Mouse (Mus musculus) midbrain, embryonic 11.5 days (tissue): ENCODE measurements at regions not wholly inside any gene's neighbourhood (a gene's known extent, or its start where the extent isn't known, plus 50 kb on each side); places are given as distances from the start of the nearest gene placed in this dataset.

ENCODE experiments used
- ATAC-seq: fragments of 200-750 bp; cut with Nextera tagmentation; 2 replicates; pipeline ENCODE4 v1.8.0; 2017; ENCODE audit warnings: moderate TSS enrichment, moderate library complexity; ENCODE audit not compliant: low FRiP score
- DNase-seq: peaks from one replicate; pipeline ENCODE4 v3.0.0; 2015; ENCODE audit warnings: low spot score; ENCODE audit errors: missing footprints
- H3K27ac ChIP-seq: fragments of 300-500 bp; sonication (generic); 2 replicates; pipeline ENCODE4 v1.5.1; 2014; ENCODE audit warnings: low read depth, low read length
- H3K27me3 ChIP-seq: fragments of 300-500 bp; sonication (generic); 2 replicates; pipeline ENCODE4 v1.6.1; 2014; ENCODE audit warnings: mild to moderate bottlenecking, low read length, moderate library complexity, mixed read lengths; ENCODE audit not compliant: control insufficient read depth, insufficient read depth
- H3K36me3 ChIP-seq: fragments of 300-500 bp; sonication (generic); 2 replicates; pipeline ENCODE4 v1.6.1; 2014; ENCODE audit warnings: mild to moderate bottlenecking, low read length, moderate library complexity, mixed read lengths; ENCODE audit not compliant: control insufficient read depth, insufficient read depth
- H3K4me1 ChIP-seq: fragments of 300-500 bp; sonication (generic); 2 replicates; pipeline ENCODE4 v1.6.1; 2014; ENCODE audit warnings: low read length; ENCODE audit not compliant: control insufficient read depth, insufficient read depth
- H3K4me2 ChIP-seq: fragments of 300-500 bp; sonication (generic); 2 replicates; pipeline ENCODE4 v1.6.1; 2014; ENCODE audit warnings: mild to moderate bottlenecking, moderate library complexity
- H3K4me3 ChIP-seq: fragments of 300-500 bp; sonication (generic); 2 replicates; pipeline ENCODE4 v1.5.1; 2014; ENCODE audit warnings: low read depth, low read length
- H3K9ac ChIP-seq: fragments of 300-500 bp; sonication (generic); 2 replicates; pipeline ENCODE4 v1.6.1; 2014; ENCODE audit warnings: low read length
- H3K9me3 ChIP-seq: fragments of 300-500 bp; sonication (generic); 2 replicates; pipeline ENCODE4 v1.6.1; 2016; ENCODE audit warnings: low read length; ENCODE audit not compliant: control insufficient read depth
- WGBS: fragments of 180-500 bp; shearing (Covaris S2); extraction: QIAGEN DNeasy Blood & Tissue Kit; methylation state at CpG from one replicate; pipeline ENCODE4 v1.1.7; 2014; 5-methylcytosine and 5-hydroxymethylcytosine counted together

DNA sequence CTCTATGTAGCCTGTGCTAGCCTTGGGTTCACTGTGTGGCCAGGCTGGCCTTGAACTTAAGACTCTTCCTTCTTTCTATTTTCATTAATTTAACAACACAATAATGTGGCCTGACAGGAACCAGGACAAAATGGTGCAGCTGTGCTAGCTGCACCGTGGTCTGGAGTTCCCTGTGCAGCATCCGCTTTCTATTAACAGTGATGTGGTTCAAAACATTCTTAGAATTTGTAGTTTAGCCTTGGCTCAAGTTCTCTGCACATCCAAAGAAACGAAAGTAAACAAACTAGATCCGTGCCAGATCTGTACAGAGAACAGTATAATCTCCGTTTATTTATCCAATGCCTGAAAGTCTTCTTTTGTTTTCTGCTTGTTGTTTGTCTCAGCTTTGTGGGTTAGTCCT, 88.5 kb downstream of the Irx1 start:
- H3K36me3 ChIP-seq = no peaks in the 10 kb centered on the region
- H3K27ac ChIP-seq = no peak overlapping the region
- 72% methylated on average over 5 of the region's 5 CpGs for WGBS
- no peak for ATAC-seq
- no peaks in the 10 kb centered on the region for H3K4me1 ChIP-seq
- no peak overlapping the region for H3K4me2 ChIP-seq
- no peaks in the 10 kb centered on the region for H3K9me3 ChIP-seq
- no peak overlapping the region for H3K9ac ChIP-seq
- H3K27me3 ChIP-seq = no peaks in the 10 kb centered on the region
- H3K4me3 ChIP-seq = no peak overlapping the region
- DNase-seq = no peak

DNA sequence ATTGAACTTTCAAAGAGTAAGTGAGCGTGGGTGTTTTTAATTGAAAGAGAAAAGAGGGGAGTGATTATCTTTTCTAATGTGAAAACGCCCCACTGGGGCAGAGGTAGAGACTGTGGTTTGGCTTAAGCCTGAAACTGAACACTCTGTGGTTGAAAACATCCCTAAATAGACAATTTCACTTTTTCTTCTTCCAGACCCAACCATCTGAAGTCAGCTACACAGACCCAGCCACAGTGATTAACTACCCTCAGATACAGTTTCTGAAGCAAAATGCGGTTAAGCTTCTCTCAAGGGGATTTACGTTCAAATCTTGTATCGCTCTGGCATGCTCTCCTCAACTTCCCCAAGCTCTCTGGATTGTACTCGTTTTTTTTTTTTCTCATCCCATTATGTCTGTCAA, 94.8 kb downstream of the Irx1 start:
- Histone ChIP-seq H3K36me3 (no peaks in the 10 kb centered on the region), H3K9me3 (no peaks in the 10 kb centered on the region), H3K4me1 (no peaks in the 10 kb centered on the region), H3K27ac (no peak overlapping the region), H3K27me3 (no peaks in the 10 kb centered on the region), H3K4me3 (no peak overlapping the region), H3K4me2 (no peak overlapping the region), H3K9ac (no peak overlapping the region)
- ATAC-seq (no peak), DNase-seq (no peak)
- 74% methylated on average over 6 of the region's 6 CpGs for WGBS

DNA sequence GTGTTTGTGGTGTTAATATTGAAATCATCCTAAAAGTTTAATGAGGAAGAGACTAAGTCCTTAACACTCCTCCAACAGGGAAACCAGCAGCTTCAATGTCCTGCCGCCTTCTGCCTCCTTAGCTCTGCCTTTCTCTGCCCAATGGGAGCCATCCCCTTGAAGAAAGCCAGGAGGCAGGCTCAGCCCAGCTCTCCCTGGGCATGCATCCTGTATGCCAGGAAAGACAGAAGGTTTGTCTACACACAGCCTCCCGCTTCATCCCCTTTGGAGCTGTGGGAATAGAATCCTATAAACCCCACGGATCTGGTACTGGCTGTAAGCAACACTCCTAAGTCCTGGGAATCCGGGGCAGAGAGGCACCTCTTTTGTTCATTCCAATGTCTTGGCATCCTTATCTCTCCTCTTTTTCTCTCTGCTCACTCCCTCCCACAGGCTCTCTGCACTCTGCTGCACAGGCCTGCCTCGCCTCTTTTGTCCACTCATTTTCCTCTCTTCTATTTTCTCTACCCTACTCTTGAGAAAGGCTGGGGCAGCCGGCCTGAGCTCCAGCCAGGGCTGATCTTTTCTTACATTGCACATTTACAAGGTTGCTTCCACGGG, 110.0 kb downstream of the Irx1 start:
- no peak for ATAC-seq

DNA sequence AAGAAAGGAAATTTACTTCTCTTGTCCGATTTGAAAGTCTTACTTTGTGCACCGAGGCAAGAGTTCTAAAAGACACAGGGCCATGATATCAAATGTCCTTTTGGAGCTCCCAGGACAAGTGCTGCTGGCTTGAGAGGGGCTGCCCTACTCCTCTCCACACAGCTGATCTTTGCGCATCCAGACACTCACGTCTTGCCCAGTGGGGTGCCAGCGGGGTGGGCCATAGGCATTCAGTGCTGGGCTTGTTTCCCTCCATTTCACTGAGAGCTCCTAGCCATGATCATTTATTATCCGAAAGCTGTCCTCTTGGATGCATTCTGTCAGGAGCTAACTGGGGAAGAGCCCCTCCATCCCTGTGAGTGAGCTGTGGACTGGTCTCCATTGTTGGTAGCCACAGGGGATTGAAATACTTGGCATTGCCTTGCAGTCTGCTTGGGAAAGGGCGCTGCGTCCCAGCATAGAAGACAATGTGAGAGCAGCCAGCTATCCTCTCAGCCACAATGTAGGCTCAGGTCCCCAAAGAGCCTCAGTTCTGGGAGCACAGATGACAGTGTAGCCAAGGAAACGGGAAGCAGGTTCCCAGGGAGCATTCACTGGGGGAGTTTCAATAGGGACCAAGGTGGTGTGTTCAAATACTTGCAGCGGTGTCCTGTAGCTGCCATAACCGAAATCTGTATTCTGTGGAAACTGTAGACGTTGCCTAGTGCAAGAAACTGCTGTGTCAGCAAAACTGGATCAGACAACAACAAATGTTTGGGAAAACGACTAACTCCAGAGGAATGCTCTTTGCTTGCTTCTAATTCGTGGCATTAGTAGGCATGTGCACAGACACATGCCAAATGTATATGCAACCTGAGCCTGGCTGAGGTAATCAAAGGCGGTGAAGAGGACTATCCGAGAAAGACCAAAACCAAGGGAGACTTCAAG, 159.2 kb downstream of the Irx1 start:
- no peaks in the 10 kb centered on the region for H3K9me3 ChIP-seq
- no peaks in the 10 kb centered on the region for H3K36me3 ChIP-seq
- ATAC-seq (0 out of 2 replicates have a peak, but pooled peaks have one; percentile 50), DNase-seq (no peak)
- no peak overlapping the region for H3K27ac ChIP-seq
- no peak overlapping the region for H3K4me3 ChIP-seq
- no peak overlapping the region for H3K9ac ChIP-seq
- no peak overlapping the region for H3K4me2 ChIP-seq
- H3K4me1 ChIP-seq = peaks cover 6% of the 10 kb centered on the region; the same call in 1 of the 2 replicates
- H3K27me3 ChIP-seq = no peaks in the 10 kb centered on the region
- 59% methylated on average over 16 of the region's 16 CpGs for WGBS

More for the DNA sequence above, 110.0 kb downstream of the Irx1 start:
- Histone ChIP-seq H3K27ac (no peak overlapping the region), H3K4me1 (no peaks in the 10 kb centered on the region), H3K4me2 (no peak overlapping the region), H3K9ac (no peak overlapping the region), H3K27me3 (no peaks in the 10 kb centered on the region), H3K4me3 (no peak overlapping the region), H3K9me3 (no peaks in the 10 kb centered on the region), H3K36me3 (no peaks in the 10 kb centered on the region)
- no peak for DNase-seq
- 57% methylated on average over 7 of the region's 7 CpGs for WGBS

DNA sequence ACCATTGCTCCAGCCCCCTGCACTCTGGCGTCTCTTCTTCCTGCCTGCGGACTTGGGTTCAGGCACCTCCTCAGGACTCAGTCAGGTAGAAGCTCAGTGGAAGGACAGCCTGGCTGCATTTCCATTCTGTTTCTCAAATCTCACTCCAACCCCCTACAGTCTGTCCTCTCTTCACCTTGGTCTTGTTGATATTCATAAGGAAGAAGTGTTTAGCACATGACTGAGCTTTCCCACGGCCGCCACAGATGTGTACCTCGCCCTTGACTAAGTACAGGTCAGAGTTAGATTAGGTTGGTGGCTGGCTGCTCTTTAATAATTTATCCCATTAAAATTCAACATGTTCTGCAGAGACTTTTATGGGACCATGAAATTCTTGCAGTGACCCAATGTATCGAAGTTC, 165.2 kb downstream of the Irx1 start:
- Histone ChIP-seq H3K4me3 (no peak overlapping the region), H3K27me3 (no peaks in the 10 kb centered on the region), H3K4me1 (no peaks in the 10 kb centered on the region), H3K27ac (no peak overlapping the region), H3K36me3 (no peaks in the 10 kb centered on the region), H3K9ac (no peak overlapping the region), H3K9me3 (no peaks in the 10 kb centered on the region), H3K4me2 (no peak overlapping the region)
- ATAC-seq (no peak), DNase-seq (no peak)
- 87% methylated on average over 6 of the region's 6 CpGs for WGBS

DNA sequence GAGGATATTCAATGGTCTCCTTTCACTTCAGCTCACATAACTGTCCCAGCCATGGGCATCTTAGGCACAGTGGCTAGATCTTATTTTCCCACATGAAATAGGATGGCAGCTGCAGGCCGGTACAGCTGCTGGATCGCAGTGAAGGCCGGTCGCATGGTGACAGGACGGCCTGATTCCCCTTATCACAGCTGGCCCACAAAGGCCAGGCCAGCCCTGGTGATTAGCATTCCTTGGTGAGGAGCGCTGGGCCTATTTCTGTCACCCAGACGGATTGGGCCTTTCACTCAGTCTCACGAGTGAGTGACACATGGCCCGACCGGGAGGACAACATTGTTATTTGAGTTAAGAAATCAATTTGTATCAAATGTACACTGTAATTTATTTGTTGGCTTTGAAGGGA, 178.8 kb downstream of the Irx1 start:
- Histone ChIP-seq H3K9ac (no peak overlapping the region), H3K9me3 (no peaks in the 10 kb centered on the region; the same call in 1 of the 2 replicates), H3K4me3 (no peak overlapping the region), H3K36me3 (no peaks in the 10 kb centered on the region), H3K4me1 (no peaks in the 10 kb centered on the region; the same call in 1 of the 2 replicates), H3K27ac (peak overlapping the region; percentile 30; the same call in 1 of the 2 replicates), H3K27me3 (no peaks in the 10 kb centered on the region), H3K4me2 (no peak overlapping the region)
- ATAC-seq (peak; percentile 75), DNase-seq (peak; percentile 84)
- 52% methylated on average over 10 of the region's 10 CpGs for WGBS

DNA sequence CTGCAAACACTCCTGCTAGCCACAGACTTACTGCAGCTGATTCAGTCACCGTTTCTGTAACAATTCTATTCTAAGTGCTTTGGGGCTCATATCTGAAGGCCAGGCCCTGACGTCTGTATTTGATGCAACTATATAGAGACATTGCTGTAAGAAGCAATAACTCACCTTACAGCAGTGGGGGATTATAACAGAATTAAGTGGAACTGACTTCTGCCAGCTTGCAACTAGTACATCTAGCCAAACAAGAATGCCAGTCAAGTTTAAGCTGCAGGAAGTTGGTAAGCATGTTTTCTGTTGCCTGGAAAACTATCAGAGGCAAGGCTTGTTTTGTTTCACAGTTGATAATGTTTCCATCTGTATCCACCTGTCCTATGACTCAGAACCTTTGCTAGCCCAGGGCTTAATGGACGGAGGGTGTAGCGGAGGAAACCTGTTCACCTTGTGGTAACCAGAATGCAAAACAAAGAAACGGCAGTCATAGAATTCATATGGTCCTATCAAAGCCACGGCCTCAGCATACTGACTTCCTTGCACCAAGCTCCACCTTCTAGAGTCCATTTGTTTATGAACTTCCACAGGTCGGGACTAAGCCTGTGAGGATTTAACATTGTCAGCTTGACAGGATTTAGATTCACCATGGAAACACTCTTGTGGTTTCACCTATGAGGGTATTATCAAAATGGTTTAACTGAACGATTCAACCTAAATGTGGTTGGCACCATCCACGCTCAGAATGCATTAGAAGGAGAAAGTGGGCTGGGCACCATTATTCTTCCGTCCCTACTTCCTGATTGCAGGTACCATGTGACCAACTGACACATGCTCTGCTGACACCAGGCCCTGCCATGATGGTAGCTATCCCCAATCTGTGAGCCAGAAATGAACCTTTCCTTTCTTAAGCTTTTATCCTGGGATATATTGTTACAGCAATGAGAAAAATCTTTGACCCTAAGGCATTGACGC, 216.2 kb downstream of the Irx1 start:
- Histone ChIP-seq H3K27me3 (no peaks in the 10 kb centered on the region), H3K4me2 (no peak overlapping the region), H3K4me3 (no peak overlapping the region), H3K4me1 (no peaks in the 10 kb centered on the region), H3K36me3 (no peaks in the 10 kb centered on the region), H3K27ac (no peak overlapping the region), H3K9ac (no peak overlapping the region), H3K9me3 (no peaks in the 10 kb centered on the region)
- ATAC-seq = no peak
- no peak for DNase-seq
- WGBS = 71% methylated on average over 11 of the region's 11 CpGs

DNA sequence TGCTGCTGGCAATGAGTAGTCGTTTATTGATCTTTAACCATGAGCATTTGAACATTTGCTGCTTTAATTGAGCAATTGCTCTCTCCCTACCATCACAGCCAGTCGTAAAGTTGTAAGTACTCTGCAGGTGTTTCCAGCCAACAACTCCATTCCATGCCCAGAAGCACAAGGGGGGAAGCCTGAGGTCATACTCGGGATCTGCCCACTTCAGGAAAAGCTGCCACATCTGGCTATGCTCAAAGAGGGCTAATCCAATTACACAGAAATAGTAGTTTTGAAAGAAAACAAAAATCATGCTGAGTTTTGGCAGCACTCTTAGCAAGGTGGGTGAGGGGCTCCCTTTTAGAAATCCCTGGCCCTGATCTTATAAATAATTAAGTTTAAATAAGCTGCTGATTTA, 217.0 kb downstream of the Irx1 start:
- ATAC-seq (no peak), DNase-seq (peak; percentile 86)
- WGBS = 40% methylated on average over 3 of the region's 3 CpGs
- no peak overlapping the region for H3K27ac ChIP-seq
- H3K4me2 ChIP-seq = no peak overlapping the region
- H3K36me3 ChIP-seq = no peaks in the 10 kb centered on the region
- no peak overlapping the region for H3K9ac ChIP-seq
- H3K27me3 ChIP-seq = no peaks in the 10 kb centered on the region
- no peaks in the 10 kb centered on the region for H3K4me1 ChIP-seq
- no peak overlapping the region for H3K4me3 ChIP-seq
- H3K9me3 ChIP-seq = no peaks in the 10 kb centered on the region
